Mouse (Mus musculus): ENCODE results near the gene Fcmr. TPM values are rescaled to one million over a fixed set of nuclear protein-coding genes. Genes with fewer than 3 reads are reported as not detected.

Gene Fcmr
- polyA plus RNA-seq (2014; fragmentation: Illumina TruSeq; extraction: RNeasy Lipid Tissue Mini Kit (QIAGEN cat#74804); ENCODE audit: low read depth, low replicate concordance) = not detected

GRCm38 (mm10) chr1:130865541-130866221 is at the start of gene Fcmr:
Gene Fcmr (plus strand): TSS chr1:130865669.

GRCm38 (mm10) chr1:130826448-130826847 is 39.0 kb upstream of the Fcmr start, which contains the start of gene Pigr:
Gene Pigr (plus strand): TSS chr1:130826684.

DNA sequence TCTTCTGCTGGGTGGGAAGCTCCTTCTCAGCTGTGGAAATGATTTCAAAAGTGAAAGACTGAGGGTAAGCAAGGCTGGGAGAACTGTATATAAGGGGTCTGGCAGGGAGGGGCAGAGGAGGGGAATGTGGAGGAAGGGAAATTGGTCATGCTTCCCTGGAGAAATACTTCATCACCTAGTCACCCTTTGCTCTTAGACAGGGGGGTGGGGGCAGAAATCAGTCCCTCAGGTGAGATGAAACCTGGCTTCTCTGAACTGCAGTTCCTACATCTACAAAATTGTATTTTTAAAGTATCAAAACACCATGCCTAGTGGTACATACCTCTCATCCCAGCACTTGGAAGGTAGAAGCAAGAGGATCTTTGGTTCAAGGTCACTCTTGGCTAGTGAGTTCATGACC is 21.9 kb downstream of the Fcmr start, which contains the start of gene Il24:
TSS of gene Il24 (minus strand) at position 101 of the 400 bp plus-strand sequence.

DNA sequence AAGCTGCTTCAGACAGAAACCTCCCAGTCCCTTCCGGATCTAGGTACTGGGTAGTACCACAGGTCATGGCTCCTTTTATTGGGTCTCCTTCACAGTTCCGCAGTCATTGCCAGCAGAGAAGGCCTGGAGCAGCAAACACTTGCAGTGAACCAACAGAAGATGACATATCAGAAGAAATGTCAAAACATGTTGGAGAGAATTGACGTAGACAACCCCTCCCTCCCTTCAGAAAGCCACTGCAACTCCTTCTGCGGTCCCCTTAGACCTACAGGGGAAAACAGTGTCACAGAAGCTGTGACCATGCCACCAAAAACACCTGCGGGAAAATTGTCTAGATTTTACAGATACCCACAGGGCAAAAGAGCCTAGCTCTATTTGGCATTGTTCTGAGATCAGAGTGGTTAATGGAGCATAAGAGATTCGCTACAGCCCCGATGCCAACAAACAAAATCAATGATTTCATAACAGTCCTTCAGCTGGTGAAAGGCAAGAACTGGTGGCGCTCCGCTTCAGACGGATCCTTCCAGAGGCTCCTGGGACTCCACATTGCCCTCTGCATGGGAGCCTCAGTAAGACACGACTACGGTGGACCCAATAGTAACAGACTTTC is 46.0 kb downstream of the Fcmr start, which contains the start of gene Il20:
TSS of gene Il20 (minus strand) at position 51 of the 610 bp plus-strand sequence.

Other genes starting within 250 kb of the Fcmr start
- not detected for gene Zp3r, start 236.0 kb upstream of the Fcmr start, polyA plus RNA-seq (2014; fragmentation: Illumina TruSeq; extraction: RNeasy Lipid Tissue Mini Kit (QIAGEN cat#74804); ENCODE audit: low read depth, low replicate concordance)
- gene C4bp, start 204.0 kb upstream of the Fcmr start, polyA plus RNA-seq (2014; fragmentation: Illumina TruSeq; extraction: RNeasy Lipid Tissue Mini Kit (QIAGEN cat#74804); ENCODE audit: low read depth, low replicate concordance) = not detected
- not detected for gene Gm29427, start 149.9 kb upstream of the Fcmr start, polyA plus RNA-seq (2014; fragmentation: Illumina TruSeq; extraction: RNeasy Lipid Tissue Mini Kit (QIAGEN cat#74804); ENCODE audit: low read depth, low replicate concordance)
- gene Yod1, start 148.3 kb upstream of the Fcmr start, polyA plus RNA-seq (2014; fragmentation: Illumina TruSeq; extraction: RNeasy Lipid Tissue Mini Kit (QIAGEN cat#74804); ENCODE audit: low read depth, low replicate concordance) = 18.8 TPM
- 24.7 TPM for gene Pfkfb2, start 136.4 kb upstream of the Fcmr start, polyA plus RNA-seq (2014; fragmentation: Illumina TruSeq; extraction: RNeasy Lipid Tissue Mini Kit (QIAGEN cat#74804); ENCODE audit: low read depth, low replicate concordance)
- gene AA986860, start 133.7 kb upstream of the Fcmr start, polyA plus RNA-seq (2014; fragmentation: Illumina TruSeq; extraction: RNeasy Lipid Tissue Mini Kit (QIAGEN cat#74804); ENCODE audit: low read depth, low replicate concordance) = 2.0 TPM
- gene Fcamr, start 64.8 kb upstream of the Fcmr start, polyA plus RNA-seq (2014; fragmentation: Illumina TruSeq; extraction: RNeasy Lipid Tissue Mini Kit (QIAGEN cat#74804); ENCODE audit: low read depth, low replicate concordance) = not detected
- 0.35 TPM for gene Pigr, start 39.0 kb upstream of the Fcmr start, polyA plus RNA-seq (2014; fragmentation: Illumina TruSeq; extraction: RNeasy Lipid Tissue Mini Kit (QIAGEN cat#74804); ENCODE audit: low read depth, low replicate concordance)
- gene Il24, start 21.8 kb downstream of the Fcmr start, polyA plus RNA-seq (2014; fragmentation: Illumina TruSeq; extraction: RNeasy Lipid Tissue Mini Kit (QIAGEN cat#74804); ENCODE audit: low read depth, low replicate concordance) = not detected
- not detected for gene Il20, start 45.8 kb downstream of the Fcmr start, polyA plus RNA-seq (2014; fragmentation: Illumina TruSeq; extraction: RNeasy Lipid Tissue Mini Kit (QIAGEN cat#74804); ENCODE audit: low read depth, low replicate concordance)
- not detected for gene Il19, start 74.4 kb downstream of the Fcmr start, polyA plus RNA-seq (2014; fragmentation: Illumina TruSeq; extraction: RNeasy Lipid Tissue Mini Kit (QIAGEN cat#74804); ENCODE audit: low read depth, low replicate concordance)
- gene Il10, start 154.2 kb downstream of the Fcmr start, polyA plus RNA-seq (2014; fragmentation: Illumina TruSeq; extraction: RNeasy Lipid Tissue Mini Kit (QIAGEN cat#74804); ENCODE audit: low read depth, low replicate concordance) = not detected
- 74.1 TPM for gene Mapkapk2, start 232.2 kb downstream of the Fcmr start, polyA plus RNA-seq (2014; fragmentation: Illumina TruSeq; extraction: RNeasy Lipid Tissue Mini Kit (QIAGEN cat#74804); ENCODE audit: low read depth, low replicate concordance)